23 mouse cellular contexts compared by ENCODE assay signal in genomic region chr1:86762161-86762560, GRCm38 (mm10). TPM values are rescaled to one million over a fixed set of nuclear protein-coding genes. Genes with fewer than 3 reads are reported as not detected.
DNase-seq lines count a peak whose midpoint lies in the region; ATAC-seq and TF ChIP-seq lines count a peak whose summit lies in the region.
"Had no signal": no experiment of that assay in that cellular context is flagged by ENCODE, and none has a peak within 500 bp of the region (broad histone marks: within the 10 kb centered on the region; RNA-seq: fewer than 3 reads in every experiment).

No protein-coding gene starts in this region.

- no peaks in the 10 kb centered on the region for H3K27me3 ChIP-seq in hindbrain, postnatal 0 days (ENCODE audit: insufficient read depth, low read length)
- H3K27me3 ChIP-seq in hindbrain, embryonic 10.5 days (ENCODE audit: insufficient read depth, poor library complexity, severe bottlenecking): no peaks in the 10 kb centered on the region
- H3K27me3 ChIP-seq: CH12.LX; forebrain, embryonic 13.5 days; hindbrain, embryonic 13.5 days had no signal

- H3K36me3 ChIP-seq in hindbrain, postnatal 0 days (ENCODE audit: insufficient read depth, low read length): peaks cover 9% of the 10 kb centered on the region; the same call in 1 of the 2 replicates
- peaks cover 32% of the 10 kb centered on the region for H3K36me3 ChIP-seq in hindbrain, embryonic 10.5 days

- H3K4me2 ChIP-seq in hindbrain, postnatal 0 days (ENCODE audit: low read depth, low read length): no peak overlapping the region
- H3K4me2 ChIP-seq: forebrain, embryonic 13.5 days; heart, embryonic 11.5 days; hindbrain, embryonic 13.5 days had no signal

- no peak overlapping the region for H3K4me3 ChIP-seq in hindbrain, postnatal 0 days (ENCODE audit: low read length)
- H3K4me3 ChIP-seq in hindbrain, embryonic 10.5 days: no peak overlapping the region
- H3K4me3 ChIP-seq: forebrain, embryonic 10.5 days; forebrain, embryonic 13.5 days; hindbrain, embryonic 13.5 days had no signal

- 84% methylated on average over 6 of the region's 6 CpGs for WGBS in hindbrain, postnatal 0 days
- 94% methylated on average over 6 of the region's 6 CpGs for WGBS in hindbrain, embryonic 10.5 days

- no peak overlapping the region for H3K27ac ChIP-seq in hindbrain, postnatal 0 days
- no peak overlapping the region for H3K27ac ChIP-seq in hindbrain, embryonic 10.5 days
- H3K27ac ChIP-seq: forebrain, embryonic 10.5 days; forebrain, embryonic 13.5 days; hindbrain, embryonic 13.5 days had no signal

- H3K9ac ChIP-seq in hindbrain, postnatal 0 days (replicated peaks; ENCODE audit: low read length): no peak overlapping the region
- H3K9ac ChIP-seq: forebrain, embryonic 13.5 days; hindbrain, embryonic 13.5 days had no signal

- no peaks in the 10 kb centered on the region for H3K9me3 ChIP-seq in hindbrain, postnatal 0 days (ENCODE audit: low read length)
- H3K9me3 ChIP-seq in hindbrain, embryonic 10.5 days: no peaks in the 10 kb centered on the region
- H3K9me3 ChIP-seq: forebrain, embryonic 10.5 days; forebrain, embryonic 13.5 days; hindbrain, embryonic 13.5 days had no signal

- DNase-seq in cerebellum, postnatal 14 days: peak; percentile 49 to 64
- no peak for DNase-seq in cerebellum, adult 8-10 months
- peak; percentile 5 for DNase-seq in hindbrain, postnatal 0 days (ENCODE audit: low spot score)
- DNase-seq in hindbrain, embryonic 10.5 days (ENCODE audit: low spot score): no peak
- DNase-seq in ES-CJ7 (ENCODE audit: low read depth, low spot score) (peak; percentile 12), R1 (ENCODE audit: low read depth, low spot score) (peak; percentile 36)
- no peak for DNase-seq in right cerebral cortex, postnatal 25 days
- DNase-seq: adrenal gland, adult 2 months; adrenal gland, postnatal 14 days; B cell, adult 2 months; cerebellum, adult 11 months; gastrocnemius, postnatal 10 days; heart, adult 11 months; kidney, adult 18-20 months had no signal

- no peak for ATAC-seq in hindbrain, postnatal 0 days
- ATAC-seq: forebrain, embryonic 13.5 days; forebrain, embryonic 16.5 days; hindbrain, embryonic 16.5 days; inflammation-experienced regulatory T-cells, adult 6 months; intestine, embryonic 16.5 days had no signal

- no peak for TF ChIP-seq CTCF in hindbrain, postnatal 0 days (IDR thresholded peaks at IDR 0.05; ENCODE audit: low read depth)

- no peaks in the 10 kb centered on the region for H3K4me1 ChIP-seq in hindbrain, postnatal 0 days (ENCODE audit: insufficient read depth, low read length)
- H3K4me1 ChIP-seq in hindbrain, embryonic 10.5 days (replicated peaks): no peaks in the 10 kb centered on the region
- H3K4me1 ChIP-seq: forebrain, embryonic 10.5 days; forebrain, embryonic 13.5 days; hindbrain, embryonic 13.5 days had no signal

RNA-seq across cellular contexts. Expression of gene Dis3l2, which starts 58.6 kb away (rescaled TPM):
- total RNA-seq in hindbrain, postnatal 0 days (2014; rRNA removed): 37.2 and 40.0 TPM in 2 replicates
- polyA plus RNA-seq in hindbrain, postnatal 0 days (2015; fragmentation: Nextera tagmentation; extraction: Ambion mirVana): 29.6 and 33.2 TPM in 2 replicates
- 33.0 and 35.7 TPM in 2 replicates for polyA plus RNA-seq in hindbrain, embryonic 10.5 days (2016; fragmentation: Nextera tagmentation; extraction: Ambion mirVana)

Comparison
In these comparisons a context has a peak if more than half of its experiments do, and no peak if none do; other contexts are left out.
1. DNase-seq: peak in cerebellum, postnatal 14 days (2 of 2), hindbrain, postnatal 0 days (single experiment), ES-CJ7 (single experiment) and R1 (single experiment); none in cerebellum, adult 8-10 months (single experiment), hindbrain, embryonic 10.5 days (single experiment) and right cerebral cortex, postnatal 25 days (single experiment).